Comparison of ENCODE assay signal across 8 mouse cellular contexts in genomic region chr14:25459394-25459997, GRCm38 (mm10). TPM values are rescaled to one million over a fixed set of nuclear protein-coding genes. Genes with fewer than 3 reads are reported as not detected.
DNase-seq lines count a peak whose midpoint lies in the region; ATAC-seq and TF ChIP-seq lines count a peak whose summit lies in the region.

No protein-coding gene starts in this region.

- peak overlapping the region; percentile 100 for H3K27ac ChIP-seq in embryonic facial prominence, embryonic 11.5 days (replicated peaks; ENCODE audit: low read depth, low read length)
- peak overlapping the region; percentile 100 for H3K27ac ChIP-seq in limb, embryonic 14.5 days (replicated peaks; ENCODE audit: low read depth, low read length)
- peak overlapping the region; percentile 98 for H3K27ac ChIP-seq in neural tube, embryonic 11.5 days (ENCODE audit: low read depth, low read length)

- peak overlapping the region; percentile 78 for H3K4me2 ChIP-seq in embryonic facial prominence, embryonic 11.5 days (ENCODE audit: low read depth, low read length)
- peak overlapping the region; percentile 92 for H3K4me2 ChIP-seq in limb, embryonic 14.5 days (replicated peaks; ENCODE audit: low read depth, low read length, severe bottlenecking)
- H3K4me2 ChIP-seq in neural tube, embryonic 11.5 days (ENCODE audit: low read depth) = peak overlapping the region; percentile 87

- H3K9me3 ChIP-seq in embryonic facial prominence, embryonic 11.5 days (replicated peaks; ENCODE audit: control insufficient read depth, low read length) = no peaks in the 10 kb centered on the region
- H3K9me3 ChIP-seq in limb, embryonic 14.5 days (ENCODE audit: control insufficient read depth, low read length) = no peaks in the 10 kb centered on the region
- no peaks in the 10 kb centered on the region for H3K9me3 ChIP-seq in neural tube, embryonic 11.5 days (ENCODE audit: control insufficient read depth, low read length)

- intact Hi-C loops in heart, postnatal 10 days (cut with DNase I) = loop anchor here (1.0 to 5.0 kb wide), 6 partner anchors 81 to 957 kb away; no protein-coding TSS in a partner anchor

- 0% methylated on average over 62 of the region's 69 CpGs for WGBS in embryonic facial prominence, embryonic 11.5 days
- 0% methylated on average over 49 of the region's 69 CpGs for WGBS in limb, embryonic 14.5 days
- under 1% methylated on average over 68 of the region's 69 CpGs for WGBS in neural tube, embryonic 11.5 days

- no peaks in the 10 kb centered on the region for H3K27me3 ChIP-seq in embryonic facial prominence, embryonic 11.5 days (ENCODE audit: control insufficient read depth, insufficient read depth, low read length)
- H3K27me3 ChIP-seq in limb, embryonic 14.5 days (ENCODE audit: control insufficient read depth, insufficient read depth, low read length) = no peaks in the 10 kb centered on the region
- H3K27me3 ChIP-seq in neural tube, embryonic 11.5 days (ENCODE audit: control insufficient read depth, insufficient read depth, low read length) = no peaks in the 10 kb centered on the region

- H3K4me3 ChIP-seq in embryonic facial prominence, embryonic 11.5 days (ENCODE audit: low read depth, low read length) = peak overlapping the region; percentile 100
- H3K4me3 ChIP-seq in limb, embryonic 14.5 days (replicated peaks; ENCODE audit: low read length) = peak overlapping the region; percentile 95
- peak overlapping the region; percentile 98 for H3K4me3 ChIP-seq in neural tube, embryonic 11.5 days (ENCODE audit: low read depth, low read length)

- 0 out of 2 replicates have a peak, but pooled peaks have one; percentile 24 for TF ChIP-seq POLR2A in limb, embryonic 14.5 days (IDR thresholded peaks at IDR 0.05; ENCODE audit: borderline replicate concordance, extremely low read depth, insufficient read depth, insufficient read length)

- no peak for DNase-seq in frontal cortex, postnatal 25 days (ENCODE audit: low spot score in 2 of 2)
- peak; percentile 66 for DNase-seq in CD4-positive helper T cell, adult 2 months (ENCODE audit: low read depth, low spot score)
- DNase-seq in embryonic facial prominence, embryonic 11.5 days (ENCODE audit: low spot score) = no peak
- peak; percentile 87 to 90 for DNase-seq in heart, postnatal 10 days
- no peak for DNase-seq in limb, embryonic 14.5 days (ENCODE audit: low spot score)
- no peak for DNase-seq in neural tube, embryonic 11.5 days (ENCODE audit: low spot score)
- DNase-seq in thymus, postnatal 36 days = peak; percentile 80 to 84

- ATAC-seq in frontal cortex, adult (ENCODE audit: low TSS enrichment) = peak; percentile 24
- peak; percentile 21; the same call in 1 of the 2 replicates for ATAC-seq in embryonic facial prominence, embryonic 11.5 days (replicated peaks; ENCODE audit: insufficient number of reproducible peaks, low FRiP score, low TSS enrichment, low read depth)
- ATAC-seq in limb, embryonic 14.5 days (ENCODE audit: low FRiP score, low read depth) = peak; percentile 20; the same call in 1 of the 2 replicates
- ATAC-seq in neural tube, embryonic 11.5 days (ENCODE audit: insufficient read depth, low FRiP score, low TSS enrichment) = peak; percentile 8

- H3K4me1 ChIP-seq in embryonic facial prominence, embryonic 11.5 days (ENCODE audit: control insufficient read depth, insufficient read depth, low read length) = peaks cover 16% of the 10 kb centered on the region
- peaks cover 38% of the 10 kb centered on the region for H3K4me1 ChIP-seq in limb, embryonic 14.5 days (ENCODE audit: control insufficient read depth, insufficient read depth, low read length)
- peaks cover 46% of the 10 kb centered on the region for H3K4me1 ChIP-seq in neural tube, embryonic 11.5 days (ENCODE audit: control insufficient read depth, insufficient read depth, low read length)

- H3K36me3 ChIP-seq in embryonic facial prominence, embryonic 11.5 days (replicated peaks; ENCODE audit: control insufficient read depth, insufficient read depth, low read depth, low read length) = no peaks in the 10 kb centered on the region
- H3K36me3 ChIP-seq in limb, embryonic 14.5 days (ENCODE audit: control insufficient read depth, insufficient read depth, low read length) = no peaks in the 10 kb centered on the region
- no peaks in the 10 kb centered on the region for H3K36me3 ChIP-seq in neural tube, embryonic 11.5 days (ENCODE audit: control insufficient read depth, insufficient read depth, low read length)

- peak overlapping the region; percentile 97 for H3K9ac ChIP-seq in embryonic facial prominence, embryonic 11.5 days (replicated peaks; ENCODE audit: low read length)
- peak overlapping the region; percentile 99 for H3K9ac ChIP-seq in limb, embryonic 14.5 days (ENCODE audit: low read depth, low read length, severe bottlenecking)
- peak overlapping the region; percentile 99 for H3K9ac ChIP-seq in neural tube, embryonic 11.5 days (ENCODE audit: low read length)

RNA-seq across cellular contexts. Expression of gene Zmiz1, which starts 0.5 kb away (rescaled TPM):
- polyA plus RNA-seq in embryonic facial prominence, embryonic 11.5 days (2014; fragmentation: Nextera tagmentation; extraction: Ambion mirVana) = 27.7 and 34.0 TPM in 2 replicates
- total RNA-seq in heart, postnatal 10 days (2021) = 10 to 100 TPM; 70.9 to 72.0 TPM
- polyA plus RNA-seq in limb, embryonic 14.5 days (2012; rRNA removed) = 81.2 and 117 TPM in 2 replicates
- 61.8 and 75.8 TPM in 2 replicates for polyA plus RNA-seq in limb, embryonic 14.5 days (2014; fragmentation: Nextera tagmentation; extraction: Ambion mirVana)
- polyA plus RNA-seq in neural tube, embryonic 11.5 days (2014; fragmentation: Nextera tagmentation; extraction: Ambion mirVana) = 57.4 and 60.2 TPM in 2 replicates

Comparison
In these comparisons a context has a peak if more than half of its experiments do, and no peak if none do; other contexts are left out.
1. DNase-seq: peak in CD4-positive helper T cell, adult 2 months (single experiment), heart, postnatal 10 days (2 of 2) and thymus, postnatal 36 days (2 of 2); none in frontal cortex, postnatal 25 days (0 of 2), embryonic facial prominence, embryonic 11.5 days (single experiment), limb, embryonic 14.5 days (single experiment) and neural tube, embryonic 11.5 days (single experiment).
2. Peak in every context shown above with its lines, with median percentiles within 50 percentile points of each other: ATAC-seq, H3K27ac ChIP-seq, H3K4me2 ChIP-seq, H3K4me3 ChIP-seq and H3K9ac ChIP-seq.